Mouse (Mus musculus) thymus, postnatal 36 days (tissue): ENCODE data around the gene Tgfbr2.
A peak's percentile ranks its signal among the peaks of the same experiment; 100 is the strongest.

Source experiments
- DNase-seq, 2 experiments: peaks; one replicate each; pipeline ENCODE4 v3.0.0; 2022; ENCODE audit warnings: mixed read lengths in 2 of 2

The Tgfbr2 gene

GRCm38 (mm10) chr9:116193535-116193881 lies 18.3 kb upstream of the Tgfbr2 start:
- DNase-seq, result no peak

GRCm38 (mm10) chr9:116192826-116193534 lies 17.8 kb upstream of the Tgfbr2 start:
- no peak for DNase-seq

- peak in 1 of 2 experiments; percentile 48 for DNase-seq
Observed at GRCm38 (mm10) chr9:116192253-116192652, 17.1 kb upstream of the Tgfbr2 start.

GRCm38 (mm10) chr9:116189831-116190230 lies 14.7 kb upstream of the Tgfbr2 start:
- DNase-seq, result no peak

- DNase-seq, result peak; percentile 59 to 71
Observed at GRCm38 (mm10) chr9:116188952-116189666, 13.9 kb upstream of the Tgfbr2 start.

GRCm38 (mm10) chr9:116187181-116187731 lies 12.1 kb upstream of the Tgfbr2 start:
- DNase-seq, result no peak

- DNase-seq, result no peak
Observed at GRCm38 (mm10) chr9:116184903-116185302, 9.7 kb upstream of the Tgfbr2 start.

- DNase-seq, result no peak
Observed at GRCm38 (mm10) chr9:116183035-116183434, 7.9 kb upstream of the Tgfbr2 start.

GRCm38 (mm10) chr9:116181608-116182007 lies 6.4 kb upstream of the Tgfbr2 start:
- DNase-seq, result no peak

- DNase-seq, result no peak
Observed at GRCm38 (mm10) chr9:116178151-116178550, 3.0 kb upstream of the Tgfbr2 start.

GRCm38 (mm10) chr9:116177108-116177507 lies 1.9 kb upstream of the Tgfbr2 start:
- DNase-seq, result no peak

GRCm38 (mm10) chr9:116175488-116176115 lies 442 bp upstream of the Tgfbr2 start:
- peak; percentile 67 to 75 for DNase-seq

GRCm38 (mm10) chr9:116173473-116174170 lies 1.5 kb downstream of the Tgfbr2 start:
- DNase-seq, result no peak

GRCm38 (mm10) chr9:116173059-116173458 lies 2.1 kb downstream of the Tgfbr2 start:
- no peak for DNase-seq

GRCm38 (mm10) chr9:116169067-116169466 lies 6.1 kb downstream of the Tgfbr2 start:
- no peak for DNase-seq

- DNase-seq, result no peak
Observed at GRCm38 (mm10) chr9:116167304-116167880, 7.8 kb downstream of the Tgfbr2 start.

- DNase-seq, result no peak
Observed at GRCm38 (mm10) chr9:116166363-116166762, 8.8 kb downstream of the Tgfbr2 start.

- DNase-seq, result no peak
Observed at GRCm38 (mm10) chr9:116163883-116164282, 11.3 kb downstream of the Tgfbr2 start.

- DNase-seq, result no peak
Observed at GRCm38 (mm10) chr9:116162866-116163374, 12.2 kb downstream of the Tgfbr2 start.

GRCm38 (mm10) chr9:116160860-116161259 lies 14.3 kb downstream of the Tgfbr2 start:
- DNase-seq, result no peak

GRCm38 (mm10) chr9:116160067-116160466 lies 15.1 kb downstream of the Tgfbr2 start:
- DNase-seq, result no peak

- no peak for DNase-seq
Observed at GRCm38 (mm10) chr9:116156501-116156900, 18.7 kb downstream of the Tgfbr2 start.
